Mouse (Mus musculus): Measurements from ENCODE around the gene Cactin. TPM values are rescaled to one million over a fixed set of nuclear protein-coding genes. Genes with fewer than 3 reads are reported as not detected.

Cactin gene
- polyA plus RNA-seq, 2 experiments, result 25.3 to 50.0 TPM

- DNase-seq (ENCODE audit: low spot score) (no peak), ATAC-seq (ENCODE audit: low FRiP score, low read depth) (no peak)
- H3K9ac ChIP-seq (ENCODE audit: low read depth, low read length, severe bottlenecking), result no peak overlapping the region
- H3K4me3 ChIP-seq (replicated peaks; ENCODE audit: low read length), result no peak overlapping the region
- no peaks in the 10 kb centered on the region for H3K9me3 ChIP-seq (ENCODE audit: control insufficient read depth, low read length)
- no peak for TF ChIP-seq POLR2A (IDR thresholded peaks at IDR 0.05; ENCODE audit: borderline replicate concordance, extremely low read depth, insufficient read depth, insufficient read length)
- 74% methylated on average over 12 of the region's 12 CpGs for WGBS
- peaks cover 28% of the 10 kb centered on the region for H3K4me1 ChIP-seq (ENCODE audit: control insufficient read depth, insufficient read depth, low read length)
- H3K4me2 ChIP-seq (replicated peaks; ENCODE audit: low read depth, low read length, severe bottlenecking), result no peak overlapping the region
- no peak overlapping the region for H3K27ac ChIP-seq (replicated peaks; ENCODE audit: low read depth, low read length)
- H3K27me3 ChIP-seq (ENCODE audit: control insufficient read depth, insufficient read depth, low read length), result peaks cover 26% of the 10 kb centered on the region
- H3K36me3 ChIP-seq (ENCODE audit: control insufficient read depth, insufficient read depth, low read length), result peaks cover 27% of the 10 kb centered on the region
Measured at GRCm38 (mm10) chr10:81362336-81362949, 41.5 kb downstream of the Cactin start.

GRCm38 (mm10) chr10:81363436-81364346 is 42.8 kb downstream of the Cactin start:
- H3K36me3 ChIP-seq (ENCODE audit: control insufficient read depth, insufficient read depth, low read length), result peaks cover 40% of the 10 kb centered on the region
- peak overlapping the region; percentile 43 for H3K9ac ChIP-seq (ENCODE audit: low read depth, low read length, severe bottlenecking)
- no peak overlapping the region for H3K27ac ChIP-seq (replicated peaks; ENCODE audit: low read depth, low read length)
- no peak for ATAC-seq (ENCODE audit: low FRiP score, low read depth)
- TF ChIP-seq POLR2A (IDR thresholded peaks at IDR 0.05; ENCODE audit: borderline replicate concordance, extremely low read depth, insufficient read depth, insufficient read length), result no peak
- peaks cover 26% of the 10 kb centered on the region for H3K27me3 ChIP-seq (ENCODE audit: control insufficient read depth, insufficient read depth, low read length)
- H3K4me1 ChIP-seq (ENCODE audit: control insufficient read depth, insufficient read depth, low read length), result peaks cover 18% of the 10 kb centered on the region
- no peak for DNase-seq (ENCODE audit: low spot score)
- peak overlapping the region; percentile 56 for H3K4me2 ChIP-seq (replicated peaks; ENCODE audit: low read depth, low read length, severe bottlenecking)
- peak overlapping the region; percentile 30 for H3K4me3 ChIP-seq (replicated peaks; ENCODE audit: low read length)
- 13% methylated on average over 48 of the region's 54 CpGs for WGBS
- no peaks in the 10 kb centered on the region for H3K9me3 ChIP-seq (ENCODE audit: control insufficient read depth, low read length)

GRCm38 (mm10) chr10:81364666-81365065 is 43.8 kb downstream of the Cactin start:
- Histone ChIP-seq H3K4me3 (replicated peaks; ENCODE audit: low read length) (peak overlapping the region; percentile 30), H3K36me3 (ENCODE audit: control insufficient read depth, insufficient read depth, low read length) (peaks cover 50% of the 10 kb centered on the region), H3K9ac (ENCODE audit: low read depth, low read length, severe bottlenecking) (peak overlapping the region; percentile 43; the same call in 1 of the 2 replicates), H3K27me3 (ENCODE audit: control insufficient read depth, insufficient read depth, low read length) (peaks cover 26% of the 10 kb centered on the region), H3K4me1 (ENCODE audit: control insufficient read depth, insufficient read depth, low read length) (peaks cover 14% of the 10 kb centered on the region), H3K27ac (replicated peaks; ENCODE audit: low read depth, low read length) (no peak overlapping the region), H3K4me2 (replicated peaks; ENCODE audit: low read depth, low read length, severe bottlenecking) (peak overlapping the region; percentile 56), H3K9me3 (ENCODE audit: control insufficient read depth, low read length) (no peaks in the 10 kb centered on the region)
- DNase-seq (ENCODE audit: low spot score) (no peak), ATAC-seq (ENCODE audit: low FRiP score, low read depth) (no peak)
- no peak for TF ChIP-seq POLR2A (IDR thresholded peaks at IDR 0.05; ENCODE audit: borderline replicate concordance, extremely low read depth, insufficient read depth, insufficient read length)
- WGBS, result 13% methylated on average over 28 of the region's 28 CpGs

- H3K27ac ChIP-seq (replicated peaks; ENCODE audit: low read depth, low read length), result no peak overlapping the region
- 0 out of 2 replicates have a peak overlapping the region, but pooled peaks have one; percentile 56 for H3K4me2 ChIP-seq (replicated peaks; ENCODE audit: low read depth, low read length, severe bottlenecking)
- H3K9ac ChIP-seq (ENCODE audit: low read depth, low read length, severe bottlenecking), result no peak overlapping the region
- no peak for DNase-seq (ENCODE audit: low spot score)
- peaks cover 51% of the 10 kb centered on the region for H3K36me3 ChIP-seq (ENCODE audit: control insufficient read depth, insufficient read depth, low read length)
- peaks cover 26% of the 10 kb centered on the region for H3K27me3 ChIP-seq (ENCODE audit: control insufficient read depth, insufficient read depth, low read length)
- no peaks in the 10 kb centered on the region for H3K9me3 ChIP-seq (ENCODE audit: control insufficient read depth, low read length)
- H3K4me1 ChIP-seq (ENCODE audit: control insufficient read depth, insufficient read depth, low read length), result peaks cover 14% of the 10 kb centered on the region
- WGBS, result 36% methylated on average over 4 of the region's 4 CpGs
- H3K4me3 ChIP-seq (replicated peaks; ENCODE audit: low read length), result peak overlapping the region; percentile 30
- TF ChIP-seq POLR2A (IDR thresholded peaks at IDR 0.05; ENCODE audit: borderline replicate concordance, extremely low read depth, insufficient read depth, insufficient read length), result no peak
- ATAC-seq (ENCODE audit: low FRiP score, low read depth), result no peak
Measured at GRCm38 (mm10) chr10:81365073-81365472, 44.2 kb downstream of the Cactin start.

GRCm38 (mm10) chr10:81365672-81366476 is 45.0 kb downstream of the Cactin start, which contains the start of gene 4930404N11Rik:
TSS of gene 4930404N11Rik (minus strand) at chr10:81365816.
- TF ChIP-seq POLR2A (IDR thresholded peaks at IDR 0.05; ENCODE audit: borderline replicate concordance, extremely low read depth, insufficient read depth, insufficient read length), result no peak
- Histone ChIP-seq H3K4me3 (replicated peaks; ENCODE audit: low read length) (peak within 1 kb of the TSS; percentile 30), H3K9me3 (ENCODE audit: control insufficient read depth, low read length) (no peaks in the 10 kb centered on the region), H3K4me2 (replicated peaks; ENCODE audit: low read depth, low read length, severe bottlenecking) (peak within 1 kb of the TSS; percentile 56), H3K36me3 (ENCODE audit: control insufficient read depth, insufficient read depth, low read length) (peaks cover 55% of the 10 kb centered on the region), H3K4me1 (ENCODE audit: control insufficient read depth, insufficient read depth, low read length) (peaks cover 14% of the 10 kb centered on the region), H3K27me3 (ENCODE audit: control insufficient read depth, insufficient read depth, low read length) (peaks cover 26% of the 10 kb centered on the region), H3K9ac (ENCODE audit: low read depth, low read length, severe bottlenecking) (0 out of 2 replicates have a peak within 1 kb of the TSS, but pooled peaks have one; percentile 43), H3K27ac (replicated peaks; ENCODE audit: low read depth, low read length) (no peak within 1 kb of the TSS)
- ATAC-seq (ENCODE audit: low FRiP score, low read depth) (no peak), DNase-seq (ENCODE audit: low spot score) (no peak)
- 32% methylated on average over 12 of the region's 12 CpGs for WGBS

Measured in limb, embryonic 14.5 days (tissue).